Mouse (Mus musculus) heart, adult 2 months (tissue): ENCODE data around the gene Adam22.

Experiments used
- CTCF ChIP-seq: fragments of 200-600 bp; IDR thresholded peaks from 2 replicates; pipeline ENCODE4 v1.8.1; 2022; ENCODE audit warnings: antibody characterized with exemption, mild to moderate bottlenecking, moderate library complexity
- EP300 ChIP-seq: fragments of 200-500 bp; IDR thresholded peaks from 2 replicates; pipeline ENCODE4 v1.6.1; 2011; ENCODE audit warnings: low read depth, low read length, control low read depth; ENCODE audit not compliant: insufficient read depth
- POLR2A ChIP-seq: fragments of 200-500 bp; IDR thresholded peaks from 2 replicates; pipeline ENCODE4 v1.6.1; 2011; ENCODE audit warnings: mild to moderate bottlenecking, low read depth, low read length, control low read depth; ENCODE audit not compliant: insufficient read depth

- TF ChIP-seq CTCF (peak; percentile 71), POLR2A (no peak), EP300 (no peak)
These were observed 203.2 kb downstream of the Adam22 start for GRCm38 (mm10) chr5:8164773-8165172.
